Mouse (Mus musculus) inflammation-experienced regulatory T-cells, adult 6 months (primary cell): ENCODE data around the gene Hace1. TPM values are rescaled to one million over a fixed set of nuclear protein-coding genes. Genes with fewer than 3 reads are reported as not detected.
A peak's percentile ranks its signal among the peaks of the same experiment; 100 is the strongest.

Experiments used
- ATAC-seq: one replicate; pipeline ENCODE4 v1.8.0; 2017
- polyA plus RNA-seq, 3 experiments: library from polyadenylated mRNA; unstranded; fragments of 100-300 nt; shearing (Covaris generic); gene quantifications; one replicate each; pipeline ENCODE4 v1.2.1; 2017

The Hace1 gene
- polyA plus RNA-seq, 3 experiments from 2014 or later = 6.9 to 8.8 (median 7.0) TPM

GRCm38 (mm10) chr10:45706849-45707248 is 129.2 kb downstream of the Hace1 start:
- no peak for ATAC-seq

GRCm38 (mm10) chr10:45710848-45711247 is 133.2 kb downstream of the Hace1 start:
- ATAC-seq = peak; percentile 56

GRCm38 (mm10) chr10:45711348-45711747 is 133.7 kb downstream of the Hace1 start:
- ATAC-seq = no peak

Other genes with a start within 250 kb of the Hace1 start
- gene Bves, start 242.1 kb upstream of the Hace1 start, polyA plus RNA-seq = not detected
- under 1 TPM in 1 of 3 experiments, not detected in 2; 0.19 TPM for gene Lin28b, start 91.4 kb upstream of the Hace1 start, polyA plus RNA-seq